Mouse (Mus musculus) spleen, postnatal 36 days (tissue): ENCODE results near the gene 1700001P01Rik.
A peak's percentile ranks its signal among the peaks of the same experiment; 100 is the strongest.

Source experiments
- DNase-seq, 2 experiments: peaks; one replicate each; pipeline ENCODE4 v3.0.0; 2022; ENCODE audit warnings: low spot score in 2 of 2, mixed read lengths in 1 of 2

The 1700001P01Rik gene

DNA sequence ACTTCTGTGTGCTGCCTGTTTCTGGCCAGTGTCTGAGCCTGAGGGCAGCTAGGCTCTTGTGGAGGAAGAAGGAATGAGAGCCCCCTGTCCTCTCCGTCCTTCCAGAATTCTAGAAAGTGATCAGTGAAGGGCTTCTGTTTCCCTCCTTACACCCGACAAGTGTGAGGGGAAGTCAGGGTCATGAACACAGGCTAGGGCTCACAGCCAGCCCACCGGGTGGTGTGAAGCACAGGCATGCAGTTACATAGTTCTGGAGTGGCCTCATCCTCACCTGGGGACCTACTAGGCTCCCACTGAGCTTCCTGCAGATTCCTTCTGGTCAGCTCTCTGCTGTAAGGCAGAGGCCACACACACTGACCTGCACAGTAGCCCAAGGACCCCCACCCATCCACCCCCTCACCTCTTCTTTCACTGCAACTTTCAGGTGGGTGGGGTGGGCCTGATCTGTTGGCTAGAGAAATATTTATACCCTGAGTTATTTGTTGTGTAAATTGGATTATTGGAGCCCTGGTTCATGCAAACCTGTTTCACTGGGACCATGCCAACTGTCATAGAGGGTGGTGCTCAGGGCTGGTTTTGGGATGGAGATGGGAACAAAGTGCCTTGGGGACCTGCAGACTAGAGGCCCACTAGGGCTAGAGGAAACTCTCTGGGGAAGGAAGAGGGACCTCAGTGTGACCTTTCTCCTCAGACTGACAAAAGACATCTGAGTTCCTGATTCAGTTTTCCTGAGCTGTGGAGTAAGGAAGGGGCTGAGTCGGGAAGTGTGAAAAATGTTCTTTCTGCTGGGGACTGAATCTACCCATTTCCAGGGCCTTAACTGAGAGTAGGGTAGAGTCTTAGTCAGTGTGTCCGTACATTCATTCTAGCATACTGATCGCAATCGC lies 33.8 kb upstream of the 1700001P01Rik start:
- no peak for DNase-seq

DNA sequence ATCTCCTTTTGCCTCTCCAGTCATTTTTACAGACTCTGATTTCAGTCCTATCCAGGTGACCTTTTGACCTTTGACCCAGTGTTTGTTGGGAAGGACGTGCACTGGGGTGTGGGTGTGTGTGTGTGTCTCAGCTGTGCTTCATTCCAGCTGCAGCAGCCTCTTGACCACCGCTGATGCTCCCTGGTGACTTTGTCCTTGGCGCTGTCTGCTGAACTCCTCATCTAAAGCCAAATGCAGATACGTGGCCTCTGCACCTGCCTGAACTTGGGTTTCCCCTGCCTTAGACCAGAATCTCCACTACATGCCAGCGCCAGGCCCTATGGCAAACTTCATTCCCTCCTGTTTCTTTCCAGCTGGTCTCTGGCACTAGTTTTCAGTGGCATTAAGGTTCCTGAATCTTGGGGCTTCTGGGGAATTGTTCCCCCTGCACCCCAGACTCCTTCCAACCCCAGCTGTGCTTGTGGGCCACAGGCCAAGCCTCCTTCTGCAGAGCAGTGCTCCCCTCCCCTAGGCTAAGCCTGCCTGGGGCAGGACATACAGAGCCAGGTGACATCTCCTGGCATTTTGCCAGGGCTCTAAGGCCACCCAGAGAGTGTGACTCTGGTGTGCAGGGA lies 33.0 kb upstream of the 1700001P01Rik start:
- DNase-seq: no peak

DNA sequence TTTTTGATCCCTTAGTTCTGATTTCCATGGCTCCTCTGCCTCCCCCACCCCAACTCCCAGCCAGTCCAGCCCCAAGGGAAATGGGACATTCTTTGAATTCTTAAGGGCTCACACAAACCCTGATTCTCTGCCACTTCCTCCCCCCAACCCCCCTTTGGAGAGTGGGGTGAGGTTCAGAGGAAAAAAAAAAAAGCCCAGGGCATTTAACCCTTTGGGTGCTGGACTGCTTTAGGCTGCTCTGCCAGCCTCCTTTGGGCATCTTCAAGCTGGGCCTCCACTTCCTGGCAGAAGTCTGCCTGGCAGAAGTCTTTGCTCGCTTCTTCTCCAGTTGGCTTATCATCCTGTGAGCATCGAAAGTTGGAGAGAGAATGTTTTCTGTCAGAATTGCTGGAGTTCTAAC lies 32.4 kb upstream of the 1700001P01Rik start:
- no peak for DNase-seq

DNA sequence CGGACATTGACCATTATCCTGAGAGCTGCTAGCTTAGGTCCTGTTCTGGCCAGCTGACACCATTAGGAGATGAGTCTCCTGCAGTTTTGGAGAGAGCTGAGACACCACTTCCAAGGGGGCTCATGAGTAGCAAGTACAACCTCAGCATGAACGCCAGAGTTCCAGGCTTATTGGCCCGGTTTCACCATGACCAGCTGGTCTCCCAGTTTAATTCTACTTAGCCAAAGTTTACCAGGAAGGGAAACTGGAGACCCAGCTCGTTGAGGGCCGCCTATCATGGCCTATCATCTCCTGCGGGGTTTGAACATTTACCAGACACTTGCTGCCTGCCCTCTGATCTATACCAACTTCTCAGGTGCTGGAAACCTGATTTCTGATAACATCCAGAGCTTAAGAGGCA lies 31.9 kb upstream of the 1700001P01Rik start:
- DNase-seq: no peak

DNA sequence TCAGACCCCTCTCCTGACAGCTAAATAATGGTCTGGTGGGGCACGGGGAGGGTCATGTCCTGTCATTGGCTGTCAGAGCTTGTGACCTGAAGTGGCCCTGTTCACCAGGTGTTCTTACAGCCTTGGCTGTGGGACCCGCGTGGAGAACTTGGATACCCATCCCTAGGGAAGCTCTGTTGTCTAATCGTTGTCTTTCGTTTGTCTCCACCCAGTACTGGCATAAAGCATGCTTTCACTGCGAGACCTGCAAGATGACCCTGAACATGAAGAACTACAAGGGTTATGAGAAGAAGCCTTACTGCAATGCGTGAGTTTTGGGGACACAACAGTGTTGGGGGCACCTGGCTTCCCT lies 30.9 kb upstream of the 1700001P01Rik start:
- DNase-seq: no peak

DNA sequence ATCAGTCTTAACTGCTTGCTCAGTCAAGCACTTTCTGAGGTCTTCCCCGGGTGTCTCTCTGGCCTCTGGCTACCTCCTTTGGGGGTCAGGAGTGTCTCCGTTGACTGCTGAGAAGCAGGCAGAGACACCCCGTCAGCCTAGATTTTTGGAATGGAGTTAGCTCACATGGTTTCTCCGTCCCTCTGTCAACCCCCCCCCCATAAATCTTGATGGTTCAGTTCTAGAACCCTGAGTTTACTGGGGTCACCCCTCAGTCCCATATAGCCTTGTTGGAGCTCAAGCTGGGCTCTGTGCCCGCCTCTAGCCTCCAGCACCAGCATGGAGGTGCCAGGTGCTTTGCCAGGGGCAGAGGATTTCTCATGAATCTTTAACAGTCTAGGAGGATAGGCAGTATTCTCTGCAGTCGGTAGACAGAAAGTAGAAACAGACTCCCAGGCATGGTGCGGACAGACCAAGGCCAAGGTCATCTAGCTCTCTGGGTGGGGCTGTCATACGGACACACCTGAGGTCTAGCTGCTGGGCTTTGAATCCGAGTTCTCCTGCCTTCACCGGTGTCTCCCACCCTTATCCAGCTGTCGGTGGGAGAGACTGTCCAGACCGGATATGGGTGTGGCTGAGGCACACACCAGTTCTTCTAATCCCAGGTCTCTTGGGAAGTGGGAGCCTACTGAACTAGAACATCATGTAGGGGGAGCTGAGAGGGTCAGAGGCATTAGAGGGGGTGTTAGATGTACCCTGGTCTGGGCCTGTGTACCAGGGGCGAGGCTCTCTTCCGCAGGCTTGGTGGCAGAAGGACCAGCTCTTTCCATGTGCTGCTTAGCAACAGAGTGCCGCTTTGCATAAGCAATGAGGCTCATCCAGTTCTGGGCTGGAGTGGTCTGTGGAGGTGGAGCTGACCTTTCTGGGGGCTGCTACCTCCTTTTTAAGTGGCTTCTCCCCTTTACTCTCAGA lies 30.2 kb upstream of the 1700001P01Rik start:
- no peak for DNase-seq

DNA sequence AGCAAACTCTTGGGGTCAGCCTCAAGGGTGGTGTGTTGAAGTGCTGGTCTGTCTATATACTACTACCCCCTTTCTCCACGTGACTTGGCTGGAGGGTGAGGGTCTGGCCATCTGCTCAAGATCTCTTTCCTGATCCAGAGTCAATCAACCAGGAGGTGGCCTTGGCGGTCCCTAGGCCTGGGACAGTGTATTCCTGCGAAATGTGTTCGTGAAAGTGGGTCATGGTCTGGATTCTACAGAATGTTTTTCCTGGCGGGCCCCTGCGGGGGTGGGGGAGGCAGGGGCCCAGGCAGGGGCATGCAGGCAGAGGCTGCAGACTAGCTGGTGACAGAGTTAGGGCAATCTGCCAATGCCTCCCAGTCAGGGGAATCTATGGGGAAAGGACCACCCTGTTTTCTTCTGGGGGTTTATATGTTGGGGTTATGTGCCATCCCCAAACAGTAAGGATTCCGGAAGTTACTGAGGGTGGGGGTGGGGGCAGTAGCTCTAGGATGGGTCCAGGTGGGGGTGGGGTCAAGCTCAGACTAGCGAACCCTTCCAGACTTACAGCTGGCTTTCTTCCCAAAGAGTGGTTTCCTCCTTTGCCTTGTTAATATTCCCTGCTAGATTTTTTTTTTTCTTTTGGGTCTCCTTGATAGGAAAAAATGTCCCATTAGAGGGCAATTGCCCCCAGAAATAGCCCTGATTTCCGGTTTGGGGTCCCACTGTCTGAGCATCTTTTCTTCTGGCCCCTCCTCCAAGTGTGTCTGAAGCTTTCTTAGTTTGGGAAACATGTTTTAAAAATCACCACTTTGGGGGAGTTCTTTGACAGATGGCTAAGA lies 29.3 kb upstream of the 1700001P01Rik start:
- no peak for DNase-seq

DNA sequence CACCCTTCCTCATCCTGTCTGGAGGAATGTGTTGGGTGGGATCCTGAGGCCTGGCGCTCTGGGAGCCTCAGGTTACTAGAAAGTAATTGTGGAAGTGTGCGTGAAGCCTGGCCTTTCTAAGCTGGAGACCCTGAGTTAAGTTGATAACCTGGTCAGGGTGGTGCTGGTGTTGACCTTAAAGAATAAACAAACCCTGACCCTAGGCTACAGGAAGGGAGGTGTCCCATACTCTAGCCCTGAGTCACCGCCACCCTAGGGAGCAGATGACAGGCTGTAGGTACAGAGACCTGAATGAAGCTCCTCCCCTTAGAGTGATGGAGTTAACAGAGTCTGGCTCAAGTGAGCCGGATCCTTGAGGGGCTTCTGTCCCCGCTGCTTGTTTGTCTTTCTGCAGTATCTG lies 28.1 kb upstream of the 1700001P01Rik start:
- DNase-seq: no peak

DNA sequence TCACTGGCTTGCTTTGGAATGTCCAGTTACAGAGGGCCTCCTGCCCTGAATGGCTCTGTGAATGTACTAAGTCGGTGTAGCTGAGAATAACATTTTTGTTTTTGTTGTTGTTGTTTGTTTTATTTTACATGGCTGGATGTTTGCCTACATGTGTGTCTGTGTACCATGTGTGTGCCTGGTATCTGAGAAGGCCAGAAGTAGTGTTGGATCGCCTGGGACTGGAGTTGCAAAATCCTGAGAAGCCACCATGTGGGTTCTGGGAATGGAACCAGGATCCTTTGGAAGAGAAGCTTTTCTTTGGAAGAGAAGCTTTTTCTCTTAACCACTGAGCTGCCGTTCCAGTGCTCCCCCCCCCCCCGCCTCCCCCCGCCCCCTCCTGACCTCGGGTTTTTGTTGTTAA lies 26.8 kb upstream of the 1700001P01Rik start:
- no peak for DNase-seq

DNA sequence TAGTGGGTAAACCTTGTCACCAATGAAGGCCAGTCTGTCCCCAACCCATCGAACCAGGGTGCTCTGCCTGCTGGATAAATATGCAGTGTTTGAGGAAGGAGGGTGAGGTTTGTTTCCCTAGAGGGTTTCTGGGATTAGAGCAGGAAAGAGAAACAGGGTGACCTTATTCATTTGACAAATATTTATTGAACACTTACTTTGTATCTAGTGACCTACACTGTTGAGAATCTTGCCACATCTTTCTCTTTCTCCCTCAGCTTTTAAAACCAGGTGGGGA lies 26.4 kb upstream of the 1700001P01Rik start:
- DNase-seq: no peak

DNA sequence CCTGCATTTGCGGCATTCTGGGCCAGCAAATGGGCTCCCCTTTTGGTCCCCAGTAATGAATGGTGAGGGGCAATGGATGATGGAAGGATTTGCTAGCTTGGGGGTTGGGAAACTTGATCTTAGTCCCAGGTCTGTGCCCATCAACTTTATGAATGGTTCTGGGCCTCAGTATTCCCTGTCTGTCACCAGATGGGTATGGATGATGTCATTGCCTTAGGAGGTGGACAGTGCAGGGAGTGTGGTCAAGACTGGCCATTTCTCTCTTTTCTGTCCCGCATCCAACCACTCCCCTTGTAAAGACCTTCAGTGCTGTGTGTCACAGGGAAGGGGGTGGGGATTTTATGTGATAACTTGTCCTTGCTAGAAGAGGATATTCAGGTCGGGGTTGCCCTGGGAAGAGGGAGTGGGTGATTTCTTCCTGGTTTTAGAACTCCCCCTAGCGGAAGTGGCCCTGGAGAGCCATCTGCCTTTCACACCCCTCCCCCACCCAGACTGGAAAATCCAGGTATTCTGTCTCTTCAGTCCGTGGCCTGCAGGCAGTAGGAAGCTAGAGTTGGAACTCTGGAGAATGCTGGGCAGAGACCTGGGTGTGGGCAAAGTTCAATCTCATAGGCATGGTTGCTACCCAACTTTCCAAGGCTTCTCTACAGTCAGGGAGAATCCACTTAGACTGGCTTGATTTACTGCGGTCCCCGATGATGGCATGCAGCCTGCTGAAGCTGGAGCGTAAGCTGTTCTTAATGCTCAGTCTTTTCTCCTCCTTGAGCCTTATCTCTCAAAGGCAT lies 25.9 kb upstream of the 1700001P01Rik start:
- DNase-seq: no peak

DNA sequence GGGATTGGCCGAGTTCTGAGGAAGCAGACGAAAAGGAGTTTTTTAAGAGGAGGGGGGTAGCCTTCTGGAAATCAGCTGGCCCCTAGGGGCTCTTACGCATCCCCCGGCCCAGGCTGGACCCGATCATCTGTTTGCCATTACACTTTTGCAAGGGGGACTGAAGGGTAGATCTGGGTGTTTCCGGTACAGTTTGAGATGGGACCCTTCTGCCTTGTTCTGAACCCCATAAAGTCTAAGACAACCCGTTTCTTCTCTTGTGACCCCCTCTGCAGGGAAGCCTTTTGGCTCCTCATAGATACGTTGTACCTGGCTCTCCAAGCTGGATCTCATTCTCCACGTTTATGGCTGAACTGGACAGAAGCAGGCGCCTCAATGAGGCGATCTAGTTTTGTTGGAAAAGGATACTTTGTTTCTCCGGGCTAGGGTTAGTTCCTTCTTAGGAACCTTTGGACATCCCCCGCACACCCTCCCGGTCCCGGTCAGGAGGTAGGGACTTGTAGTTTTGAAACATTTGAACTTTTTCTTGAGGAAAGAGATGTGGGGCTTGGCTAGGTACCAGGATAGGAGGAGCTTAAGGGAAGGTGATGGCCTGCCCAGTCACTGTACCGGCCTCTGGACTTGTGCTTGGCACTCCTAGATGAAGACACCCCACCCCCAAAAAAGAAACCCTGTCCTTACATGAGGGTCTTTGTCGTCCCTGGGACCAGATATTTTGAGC lies 25.1 kb upstream of the 1700001P01Rik start:
- no peak for DNase-seq

DNA sequence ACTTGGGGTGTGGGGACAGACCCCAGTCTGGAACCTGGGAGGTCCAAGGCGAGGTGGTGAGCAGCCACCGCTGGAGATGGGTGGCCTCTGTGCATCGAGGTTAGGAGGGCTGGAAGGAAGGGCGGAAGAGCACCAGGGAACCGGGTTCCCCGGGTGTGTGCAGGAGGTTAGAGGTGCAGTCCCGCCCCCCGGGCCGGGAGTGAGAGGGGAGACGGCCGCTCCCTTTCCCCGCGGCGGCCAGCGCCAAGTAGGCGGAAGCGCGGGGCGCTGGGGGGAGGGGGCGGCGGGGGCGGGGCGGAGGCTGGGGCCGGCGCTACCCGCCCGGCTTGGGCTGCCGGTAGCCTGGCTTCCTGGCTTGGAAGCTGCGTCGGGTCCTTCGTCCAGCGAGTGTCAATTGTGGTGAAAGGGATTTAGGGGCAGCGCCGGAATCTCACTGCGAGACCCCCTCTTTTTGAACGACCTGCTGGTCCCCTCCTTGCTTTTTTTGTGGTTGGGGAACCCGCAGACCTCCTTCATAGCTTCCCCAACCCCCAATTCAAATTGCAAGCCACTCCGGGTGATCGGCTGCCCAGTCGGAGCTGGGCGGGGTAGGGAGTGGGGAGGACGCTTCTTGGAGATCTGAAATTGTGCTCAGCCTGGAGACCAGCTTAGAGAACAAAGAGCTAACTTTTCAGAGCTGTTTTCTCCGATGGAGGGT lies 24.4 kb upstream of the 1700001P01Rik start:
- DNase-seq: peak; percentile 75 to 80

DNA sequence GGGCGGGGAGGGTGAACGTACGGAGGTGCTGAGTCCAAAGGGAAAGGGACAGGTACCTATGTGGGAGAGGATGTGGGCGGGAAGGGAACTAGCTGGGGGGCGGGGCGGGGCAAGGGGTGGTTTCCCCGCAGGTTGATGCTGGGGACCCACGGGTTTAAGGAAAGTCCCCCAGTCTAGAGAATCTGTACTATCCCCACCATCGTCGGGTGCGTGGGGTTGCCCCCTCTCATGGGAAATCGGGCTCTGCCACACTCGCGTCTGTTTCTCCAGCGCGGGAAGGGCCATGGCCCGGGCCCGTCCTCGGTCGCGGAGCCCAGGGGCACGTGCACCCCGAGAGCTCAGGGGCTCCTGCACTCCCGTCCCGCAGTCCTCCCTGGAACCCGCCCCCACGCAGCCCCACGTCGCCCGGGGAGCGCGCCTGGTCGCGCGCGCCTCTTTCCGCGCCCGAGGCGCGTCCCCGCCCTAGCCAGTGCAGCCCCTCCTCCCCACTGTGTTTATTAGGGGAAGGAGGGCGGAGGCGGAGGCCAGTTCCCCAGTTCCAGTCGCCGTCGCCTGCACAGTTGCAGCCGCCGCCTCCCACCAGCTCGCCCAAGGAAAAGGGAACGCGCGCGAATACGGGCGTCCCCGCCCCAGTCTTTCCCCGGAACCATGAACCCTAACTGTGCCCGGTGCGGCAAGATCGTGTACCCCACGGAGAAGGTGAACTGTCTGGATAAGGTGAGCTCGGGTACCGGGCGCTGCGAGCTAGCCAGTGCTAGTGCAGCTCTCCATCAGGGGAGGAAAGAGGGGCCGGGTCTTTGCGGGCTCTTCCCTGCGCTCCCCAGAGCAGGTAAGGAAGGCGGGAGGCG lies 23.7 kb upstream of the 1700001P01Rik start:
- peak; percentile 86 to 87 for DNase-seq

DNA sequence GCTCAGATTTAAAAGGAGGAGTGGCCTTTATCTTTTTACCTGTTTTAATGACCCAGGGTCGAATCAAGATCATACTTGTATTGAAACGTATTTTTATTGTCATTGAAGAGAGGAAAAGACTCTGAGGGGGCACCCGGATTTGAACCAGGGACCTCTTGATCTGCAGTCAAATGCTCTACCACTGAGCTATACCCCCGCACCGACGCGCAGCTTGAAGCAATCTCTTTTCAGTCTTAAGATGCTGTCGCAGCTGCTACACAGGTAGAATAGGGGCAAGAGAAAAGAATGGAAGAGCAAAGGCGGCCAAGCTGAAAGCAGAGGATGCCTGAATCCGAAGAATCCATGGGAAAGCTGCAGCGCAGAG lies 23.0 kb upstream of the 1700001P01Rik start, which contains the start of gene Lasp1:
Gene Lasp1 (plus strand): TSS at position 219 of the 364 bp plus-strand sequence.
- DNase-seq: peak; percentile 83 to 86

DNA sequence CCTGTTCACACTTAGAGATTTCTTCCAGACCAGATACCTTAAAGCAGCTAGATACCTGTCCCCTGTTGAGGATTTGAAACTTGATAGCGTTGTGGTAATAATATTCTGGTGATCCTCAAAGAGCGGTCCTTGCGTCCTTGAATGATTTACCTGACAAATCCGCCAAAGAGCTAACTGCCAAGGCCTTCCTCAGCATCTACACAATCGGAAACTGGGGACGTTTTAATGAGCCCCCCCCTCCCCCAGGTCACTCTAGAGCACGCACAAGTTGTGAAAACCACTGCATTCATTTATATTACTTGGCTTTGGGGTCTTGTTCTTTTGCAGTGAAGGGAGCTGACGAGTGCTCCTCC lies 22.3 kb upstream of the 1700001P01Rik start:
- DNase-seq: no peak

DNA sequence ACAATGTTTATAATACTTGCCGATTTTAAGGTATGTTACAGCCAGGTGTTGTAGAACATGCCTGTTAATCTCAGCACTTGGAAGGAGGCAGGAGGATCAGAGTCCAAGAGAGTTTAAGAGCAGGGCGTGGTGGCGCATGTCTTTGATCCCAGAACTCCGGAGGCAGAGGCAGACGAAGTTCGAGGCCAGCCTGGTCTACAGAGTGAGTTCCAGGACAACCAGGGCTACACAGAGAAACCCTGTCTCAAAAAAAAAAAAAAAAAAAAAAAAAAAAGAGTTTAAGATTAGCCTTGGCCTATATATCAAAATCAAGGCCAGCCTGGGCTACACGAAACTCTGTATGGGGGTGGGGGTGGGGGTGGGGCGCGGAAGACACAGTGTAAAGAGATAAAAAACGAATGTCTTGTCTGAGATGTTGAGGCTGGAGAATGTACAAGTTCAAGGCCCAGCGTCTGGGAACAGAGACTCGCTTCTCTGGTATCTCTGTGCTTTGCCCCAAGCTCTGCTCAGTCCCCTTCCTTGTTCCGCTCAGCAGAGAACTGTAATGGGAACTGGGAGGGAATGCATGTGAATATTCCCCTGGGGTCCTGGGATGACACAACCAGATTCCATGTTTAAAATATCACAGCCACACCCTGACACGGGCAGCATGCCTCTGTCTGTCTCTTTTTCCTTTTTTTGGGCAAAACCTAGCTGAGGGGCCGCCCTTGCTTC lies 21.8 kb upstream of the 1700001P01Rik start:
- no peak for DNase-seq

DNA sequence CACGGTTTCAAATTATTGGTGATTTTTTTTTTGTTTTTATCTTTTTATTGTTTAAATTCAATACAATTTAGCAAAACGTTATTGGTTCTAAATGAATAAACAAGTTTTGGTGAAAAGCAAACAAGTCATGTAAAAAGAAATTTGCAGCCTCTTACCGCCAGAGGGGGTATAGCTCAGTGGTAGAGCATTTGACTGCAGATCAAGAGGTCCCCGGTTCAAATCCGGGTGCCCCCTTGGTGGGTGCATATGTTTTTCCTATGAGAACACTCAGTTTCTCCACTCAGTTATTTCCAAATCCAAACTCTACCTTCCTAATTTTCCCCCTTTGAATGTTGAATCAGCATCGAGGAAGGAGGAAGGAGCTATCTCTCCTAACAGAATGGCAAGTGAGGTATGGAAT lies 21.2 kb upstream of the 1700001P01Rik start:
- peak; percentile 68 to 77 for DNase-seq
